Mouse (Mus musculus) CH12.LX (cell line): ENCODE measurements around the gene Gm498.

Source experiments
- CHD2 ChIP-seq: IDR thresholded peaks from 2 replicates; pipeline ENCODE4 v1.6.1; 2011; ENCODE audit warnings: low read length, improper control_type of control experiment
- CTCF ChIP-seq, 2 experiments: IDR thresholded peaks in 1 of 2; conservative IDR thresholded peaks in 1 of 2; 2 replicates each; pipeline ENCODE4 v1.5.1; 2011 to 2012; ENCODE audit warnings: low read depth in 2 of 2, low read length in 2 of 2, improper control_type of control experiment in 1 of 2, inconsistent platforms in 1 of 2, mild to moderate bottlenecking in 1 of 2, moderate library complexity in 1 of 2
- EP300 ChIP-seq: IDR thresholded peaks from 2 replicates; pipeline ENCODE4 v1.6.1; 2011; ENCODE audit warnings: low read length, improper control_type of control experiment
- GABPA ChIP-seq: IDR thresholded peaks from 2 replicates; pipeline ENCODE4 v1.6.1; 2012; ENCODE audit warnings: low read depth, low read length, improper control_type of control experiment, inconsistent platforms; ENCODE audit not compliant: insufficient replicate concordance
- MAX ChIP-seq: IDR thresholded peaks from 2 replicates; pipeline ENCODE4 v1.6.1; 2011; ENCODE audit warnings: low read length, improper control_type of control experiment
- POLR2A ChIP-seq: IDR thresholded peaks from 2 replicates; pipeline ENCODE4 v1.6.1; 2011; ENCODE audit warnings: low read depth, mild to moderate bottlenecking, improper control_type of control experiment, low read length
- SIN3A ChIP-seq: IDR thresholded peaks from 2 replicates; pipeline ENCODE4 v1.6.1; 2012; ENCODE audit warnings: low read length, improper control_type of control experiment, inconsistent platforms
- ZKSCAN1 ChIP-seq: IDR thresholded peaks from 2 replicates; pipeline ENCODE4 v1.6.1; 2012; ENCODE audit warnings: low read depth, inconsistent platforms, low read length, improper control_type of control experiment, borderline replicate concordance
- ZMIZ1 ChIP-seq: IDR thresholded peaks from 2 replicates; pipeline ENCODE4 v1.6.1; 2012; ENCODE audit warnings: low read depth, mild to moderate bottlenecking, inconsistent platforms, low read length, improper control_type of control experiment
- ZNF384 ChIP-seq: IDR thresholded peaks from 2 replicates; pipeline ENCODE4 v1.6.1; 2012; ENCODE audit warnings: low read depth, low read length, improper control_type of control experiment, inconsistent platforms

GRCm38 (mm10) chr7:143939476-143939875, 72.8 kb downstream of the Gm498 start:
- TF ChIP-seq ZMIZ1, result no peak
- no peak for TF ChIP-seq MAX
- no peak for TF ChIP-seq SIN3A
- no peak for TF ChIP-seq ZKSCAN1
- TF ChIP-seq GABPA, result no peak
- no peak for TF ChIP-seq CTCF (conservative IDR thresholded peaks at IDR 0.05 in 1 of 2, IDR thresholded peaks at IDR 0.05 in 1 of 2; ENCODE audit: low read depth in 2 of 2, low read length in 2 of 2)
- no peak for TF ChIP-seq POLR2A
- TF ChIP-seq CHD2, result no peak
- TF ChIP-seq EP300, result no peak
- no peak for TF ChIP-seq ZNF384
